Mouse (Mus musculus) spleen, adult 18-20 months (tissue): ENCODE measurements around the gene Nenf.

Experiments
- DNase-seq, 2 experiments: peaks; one replicate each; pipeline ENCODE4 v3.0.0; 2022; ENCODE audit warnings: mixed read lengths in 2 of 2

Gene Nenf

DNA sequence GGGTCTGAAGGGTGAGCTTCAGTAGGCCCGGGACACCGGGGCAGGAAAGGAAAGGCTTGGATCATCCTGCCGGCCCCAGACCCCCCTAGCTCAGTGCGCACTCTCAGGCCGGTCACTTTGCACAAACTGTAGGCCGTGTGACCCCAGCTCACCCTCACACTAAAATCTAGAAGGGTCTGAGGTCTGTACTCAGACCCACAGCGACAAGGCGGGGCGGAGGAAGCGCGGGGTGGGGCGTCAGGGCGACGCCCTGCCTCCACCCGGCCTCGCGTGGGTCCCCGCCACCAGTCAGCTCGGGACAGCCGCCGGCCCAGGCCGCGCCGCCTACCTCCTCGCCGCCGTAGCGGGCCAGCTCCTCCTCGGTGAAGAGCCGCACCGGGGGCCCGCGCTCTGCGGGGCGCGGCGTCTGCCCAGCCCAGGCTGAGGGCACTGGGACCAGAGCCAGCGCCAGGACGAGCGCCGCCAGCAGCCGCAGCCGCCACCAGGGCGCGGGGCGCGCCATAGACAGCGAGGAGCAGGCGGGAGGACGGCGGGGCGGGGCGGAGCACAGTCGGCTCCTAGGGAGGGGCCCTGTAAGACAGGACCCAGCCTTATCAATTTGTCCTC lies at the start of gene Nenf:
Gene Nenf (minus strand): TSS at position 604 of the 606 bp plus-strand sequence.
- peak; percentile 69 to 79 for DNase-seq

DNA sequence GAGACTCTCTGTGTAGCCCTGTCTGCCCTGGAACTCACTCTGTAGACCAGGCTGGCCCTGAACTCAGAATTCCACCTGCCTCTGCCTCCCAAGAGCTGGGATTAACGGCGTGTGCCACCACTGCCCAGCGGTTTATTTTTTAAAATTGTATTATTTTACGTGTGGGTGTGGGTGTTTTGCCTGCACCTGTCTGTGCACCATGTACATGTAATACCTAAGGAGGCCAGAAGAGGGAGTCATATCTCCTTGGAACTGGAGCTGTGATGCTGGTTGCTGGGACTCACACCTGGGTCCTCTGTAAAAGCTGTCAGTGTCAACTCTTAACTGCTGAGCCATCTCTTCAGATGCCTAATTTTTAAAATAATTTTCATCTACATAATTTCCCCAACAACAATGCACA lies 46.5 kb upstream of the Nenf start:
- no peak for DNase-seq

DNA sequence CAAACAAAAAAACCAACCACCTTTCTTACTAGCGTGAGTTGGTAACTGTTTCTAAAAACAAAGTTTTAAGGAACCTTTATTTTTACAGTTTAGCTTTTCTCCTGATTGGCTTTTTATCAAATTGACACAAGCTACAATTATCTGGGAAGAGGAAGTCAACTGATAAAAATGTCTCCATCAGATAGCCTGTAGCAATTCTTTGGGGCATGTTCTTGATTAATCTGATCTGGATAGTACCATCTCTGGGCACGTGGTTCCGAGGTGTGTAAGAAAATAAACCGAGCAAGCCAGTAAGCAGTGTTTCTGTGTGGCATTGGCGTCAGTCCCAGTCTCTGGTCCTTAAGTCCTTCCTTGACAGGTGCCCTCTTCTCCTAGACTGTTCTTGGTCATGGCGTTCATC lies 44.4 kb upstream of the Nenf start:
- no peak for DNase-seq

DNA sequence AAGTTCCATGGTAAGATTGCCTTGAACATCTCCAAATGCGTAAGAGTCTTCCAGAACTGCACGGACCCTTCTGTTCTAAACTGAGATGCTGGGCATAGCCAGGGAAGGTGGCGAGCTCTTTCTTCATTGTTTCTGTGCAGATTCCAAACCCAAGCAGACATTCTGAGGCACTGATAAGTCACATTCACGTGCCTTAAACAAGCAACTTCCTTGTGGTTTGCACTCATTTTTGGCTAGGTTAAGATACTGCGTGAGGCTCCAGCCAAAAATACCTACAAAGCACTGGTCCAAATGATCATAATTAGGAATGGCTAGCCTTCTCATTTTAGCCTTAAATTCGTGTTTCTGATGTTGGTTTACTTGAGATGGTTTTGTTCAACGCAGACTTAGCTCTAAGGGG lies 41.5 kb upstream of the Nenf start:
- no peak for DNase-seq

DNA sequence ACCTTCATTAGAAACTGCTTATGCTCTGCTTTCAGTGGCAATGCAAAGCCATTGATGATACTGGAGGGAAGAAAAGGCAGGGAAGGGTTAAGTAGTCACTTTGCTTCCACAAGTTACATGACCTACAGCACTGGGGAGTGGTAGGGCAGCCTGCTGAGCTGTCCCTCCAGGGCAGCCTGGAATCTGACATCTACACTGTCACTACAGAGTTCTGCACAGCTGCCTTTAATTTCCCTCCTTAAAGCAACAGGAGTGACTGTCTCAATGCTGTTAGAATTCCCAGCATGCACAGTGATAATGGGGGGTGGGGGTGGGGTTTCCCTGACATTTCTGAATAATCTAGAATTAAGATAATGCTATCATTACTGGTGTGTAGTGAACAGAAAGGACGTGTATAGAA lies 38.9 kb upstream of the Nenf start:
- no peak for DNase-seq

DNA sequence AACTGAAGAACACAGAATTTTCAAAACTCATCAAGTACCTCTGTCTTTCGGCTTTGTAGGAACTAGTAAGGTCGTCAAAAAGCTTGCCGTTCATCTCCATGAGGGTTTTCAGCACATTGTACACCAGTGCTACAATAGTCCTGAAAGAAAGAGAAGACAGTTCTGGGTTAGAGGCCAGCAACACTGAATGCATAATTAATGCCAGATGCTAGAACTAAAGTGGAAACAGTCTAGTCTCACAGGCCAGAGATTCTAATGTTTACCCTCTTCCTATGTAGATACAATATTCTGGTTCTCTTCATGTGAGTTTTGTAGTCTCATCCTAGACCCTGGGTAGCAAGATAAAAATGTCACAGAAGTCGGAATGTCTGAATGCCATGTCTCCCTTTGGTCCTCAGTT lies 35.8 kb upstream of the Nenf start:
- DNase-seq: no peak

DNA sequence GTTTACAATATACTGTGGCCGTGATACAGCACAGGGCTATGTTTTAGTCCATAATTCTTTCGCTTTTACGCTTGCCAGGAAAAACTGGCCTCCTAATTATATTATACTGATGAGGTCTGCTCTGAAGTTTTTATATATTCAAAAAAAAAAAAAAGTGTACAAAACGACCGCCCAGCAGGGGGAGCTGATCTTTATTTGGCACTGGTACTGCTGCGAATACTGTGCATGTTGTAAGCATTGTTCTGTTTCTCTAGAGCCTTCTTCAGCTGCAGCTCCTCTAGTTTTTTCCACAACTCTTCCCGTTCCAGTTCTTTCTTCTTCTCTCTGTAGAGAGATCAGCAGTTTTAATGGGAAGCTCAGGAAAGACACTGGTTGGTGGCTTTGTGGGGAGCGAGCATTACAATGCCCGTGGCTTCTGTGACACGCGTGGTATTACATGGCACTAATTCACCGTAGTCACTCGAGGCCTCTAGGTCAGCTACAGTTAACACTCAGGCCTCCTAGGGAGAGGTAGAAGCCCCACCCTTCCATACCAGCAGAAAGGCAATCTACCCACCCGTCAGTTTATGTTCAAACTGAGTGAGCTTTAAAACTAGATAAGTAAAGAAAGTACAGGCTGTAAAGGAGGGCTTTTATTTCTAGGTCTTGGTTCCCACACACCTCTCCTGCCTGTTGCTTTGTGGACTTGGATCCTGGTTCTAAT lies 34.9 kb upstream of the Nenf start:
- peak in 1 of 2 experiments; percentile 52 for DNase-seq

DNA sequence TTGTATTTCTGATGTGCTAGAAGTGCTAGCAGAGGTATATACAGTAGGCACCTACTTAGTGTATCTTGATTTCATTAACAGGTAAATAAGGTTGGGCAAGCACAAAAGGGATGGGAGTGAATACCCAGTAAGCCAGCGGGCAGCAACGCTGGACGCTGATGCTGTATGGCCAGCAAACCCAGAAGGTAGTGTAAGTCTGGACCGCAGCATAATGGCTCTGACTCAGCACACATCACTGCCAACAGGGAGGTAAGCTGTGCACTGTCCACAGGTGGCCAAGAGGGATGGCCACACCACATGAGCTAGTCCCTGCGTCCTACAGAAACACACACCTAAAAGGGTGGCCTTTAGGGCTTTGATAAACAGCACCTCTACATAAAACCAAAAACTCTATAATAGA lies 32.4 kb upstream of the Nenf start:
- no peak for DNase-seq

DNA sequence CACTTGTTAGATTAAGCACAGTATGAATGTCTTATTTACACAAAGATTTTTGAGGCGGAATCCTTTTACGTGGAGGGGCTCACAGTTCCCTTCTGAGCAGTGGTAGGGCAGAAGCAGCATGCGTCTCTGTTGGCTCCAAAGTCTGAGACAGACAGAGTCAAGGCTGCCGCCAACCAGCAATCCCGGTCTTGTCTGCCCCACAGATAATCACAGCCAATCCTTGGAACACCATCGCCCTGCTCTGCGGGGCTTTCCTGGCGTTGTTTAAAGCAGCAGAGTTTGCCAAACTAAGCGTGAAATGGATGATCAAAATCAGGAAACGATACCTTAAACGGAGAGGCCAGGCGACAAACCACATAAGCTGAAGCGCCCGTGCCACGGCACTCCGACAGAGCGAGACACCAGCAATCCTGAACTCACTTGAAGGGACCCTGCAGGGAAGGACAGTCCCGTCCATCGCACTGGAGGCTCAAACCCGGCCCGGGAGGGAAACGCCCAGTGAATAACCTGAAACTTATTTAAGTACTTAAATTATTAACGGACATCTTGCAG lies 31.6 kb upstream of the Nenf start:
- DNase-seq: no peak

DNA sequence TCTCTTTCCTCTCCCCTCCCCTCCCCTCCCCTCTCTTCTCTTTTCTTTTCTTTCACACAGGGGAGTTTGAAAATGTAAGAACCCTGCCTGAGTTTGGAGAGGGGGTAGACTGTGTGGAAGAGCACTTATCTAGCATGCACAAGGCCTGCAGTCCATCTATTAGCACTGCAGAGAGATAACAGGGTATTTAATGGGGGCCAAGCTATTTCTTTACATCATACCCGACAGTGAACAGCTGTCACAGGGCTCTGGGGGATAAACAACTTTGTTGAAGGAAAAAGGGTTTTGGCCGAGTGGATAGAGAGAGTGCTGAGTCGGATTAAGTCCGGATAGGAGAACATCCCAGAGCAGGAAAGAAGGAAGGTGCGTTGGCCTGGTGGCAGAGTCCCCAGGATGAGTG lies 31.0 kb upstream of the Nenf start:
- DNase-seq: no peak

DNA sequence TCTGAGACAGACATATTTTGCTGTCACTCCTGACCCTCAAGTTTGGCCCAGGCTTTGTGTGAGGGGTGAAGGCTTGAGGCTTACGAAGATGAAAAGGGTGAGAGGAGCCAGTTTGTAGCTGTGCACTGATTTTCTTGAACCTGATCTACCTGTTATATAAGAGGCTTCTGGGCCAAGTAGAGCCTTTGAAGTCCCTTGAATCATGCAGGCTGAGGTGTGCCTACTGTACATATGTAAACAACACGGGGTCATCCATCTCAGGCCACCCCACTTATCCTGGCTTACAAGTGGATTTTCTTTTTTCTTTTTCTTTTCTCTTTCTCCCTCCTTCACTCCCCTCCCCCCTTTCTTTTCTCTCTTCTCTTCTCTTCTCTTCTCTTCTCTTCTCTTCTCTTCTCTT lies 30.6 kb upstream of the Nenf start:
- no peak for DNase-seq

DNA sequence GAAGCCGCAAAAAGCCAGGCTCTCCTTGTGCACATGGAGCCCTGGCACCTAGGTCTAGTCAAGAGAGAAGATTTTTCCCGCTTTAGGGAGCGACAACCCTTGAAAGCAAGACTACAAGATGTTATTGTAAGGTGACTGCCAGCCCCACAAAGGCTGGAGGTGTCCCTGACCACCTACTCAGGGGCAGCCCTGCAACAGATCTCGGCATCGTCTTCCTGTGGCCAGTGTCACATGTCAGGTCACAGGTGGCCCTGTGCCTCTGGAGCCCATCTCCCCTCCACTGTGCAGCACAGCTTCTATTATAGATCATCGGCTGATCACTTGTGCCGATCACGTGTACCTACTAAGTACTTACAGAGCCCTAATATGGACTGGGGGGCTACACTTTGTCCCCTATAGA lies 29.6 kb upstream of the Nenf start:
- DNase-seq: no peak

DNA sequence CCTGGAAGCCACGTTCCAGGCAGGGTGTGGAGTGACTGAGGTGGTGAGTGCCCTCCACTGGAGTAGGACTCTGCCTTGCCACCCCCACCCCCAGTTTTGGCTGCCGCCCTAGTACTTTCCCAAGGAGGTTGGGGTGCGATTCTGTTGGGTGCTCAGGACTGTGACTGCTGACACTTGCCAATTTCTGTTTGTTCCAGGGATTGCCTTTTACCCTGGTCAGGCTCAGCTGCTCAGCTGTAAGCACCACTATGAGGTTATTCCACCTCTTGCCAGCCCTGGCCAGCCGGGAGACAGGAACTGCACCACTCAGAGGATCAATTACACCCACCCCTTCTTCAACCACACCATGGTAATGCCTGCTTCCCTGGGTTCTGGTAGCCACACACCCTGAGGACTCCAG lies 22.5 kb upstream of the Nenf start:
- no peak for DNase-seq

DNA sequence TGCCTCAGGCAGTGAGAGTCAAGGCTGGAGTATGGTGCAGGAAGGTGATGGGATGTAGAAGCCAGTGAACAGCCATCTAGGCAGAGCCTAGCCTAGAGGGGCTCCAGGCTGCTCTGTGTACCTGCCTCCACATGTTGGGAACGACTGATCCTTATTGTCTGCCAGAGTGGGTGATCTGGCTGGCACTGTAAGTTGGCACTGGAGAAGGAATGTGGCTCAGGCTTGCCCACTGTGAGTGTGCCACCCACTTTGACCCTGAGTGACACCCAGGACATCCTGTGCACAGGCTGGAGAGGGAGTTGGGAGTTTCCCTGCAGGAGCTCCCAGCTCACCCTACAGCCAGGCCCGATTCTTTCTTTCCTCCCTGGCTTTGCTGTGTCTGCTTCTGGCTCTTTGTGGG lies 21.9 kb upstream of the Nenf start:
- DNase-seq: no peak

DNA sequence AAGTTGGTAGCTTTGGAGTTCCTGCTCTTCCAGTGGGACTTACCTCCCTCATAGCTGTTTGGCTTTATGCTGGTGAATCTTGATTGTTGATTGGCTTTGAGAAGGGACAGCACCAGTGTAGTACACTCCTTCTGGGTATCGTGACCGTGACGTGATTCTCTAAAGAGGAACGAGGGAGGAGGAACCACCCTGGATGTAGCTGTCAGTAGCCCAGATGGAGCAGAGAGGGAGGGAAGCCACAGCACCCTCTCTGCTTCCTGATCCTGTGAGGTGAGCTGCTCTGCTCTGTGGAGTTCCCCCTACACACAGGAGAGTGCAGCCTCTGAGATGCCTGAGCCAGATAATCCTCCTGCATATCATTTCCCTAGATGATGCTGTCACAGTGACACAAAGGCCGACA lies 16.5 kb upstream of the Nenf start:
- DNase-seq: no peak

DNA sequence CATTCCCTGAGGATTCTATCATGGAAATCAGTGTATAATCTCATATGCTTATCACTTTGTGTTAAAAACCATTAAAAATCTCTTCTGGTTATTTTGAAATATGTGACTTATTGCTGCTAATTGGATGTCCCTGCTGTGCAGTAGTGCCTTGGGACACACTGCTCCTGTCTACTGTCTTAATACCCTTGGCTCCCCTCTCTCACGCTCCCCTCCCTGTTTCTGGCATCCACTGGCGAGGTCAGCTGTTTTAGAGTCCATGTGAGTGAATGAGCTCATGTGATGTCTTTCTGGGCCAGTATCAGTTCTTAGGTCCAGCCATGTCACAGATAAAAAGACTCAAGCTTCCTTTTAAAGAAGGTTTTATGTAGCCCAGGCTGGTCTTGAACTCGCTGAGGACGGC lies 12.4 kb upstream of the Nenf start:
- DNase-seq: no peak

DNA sequence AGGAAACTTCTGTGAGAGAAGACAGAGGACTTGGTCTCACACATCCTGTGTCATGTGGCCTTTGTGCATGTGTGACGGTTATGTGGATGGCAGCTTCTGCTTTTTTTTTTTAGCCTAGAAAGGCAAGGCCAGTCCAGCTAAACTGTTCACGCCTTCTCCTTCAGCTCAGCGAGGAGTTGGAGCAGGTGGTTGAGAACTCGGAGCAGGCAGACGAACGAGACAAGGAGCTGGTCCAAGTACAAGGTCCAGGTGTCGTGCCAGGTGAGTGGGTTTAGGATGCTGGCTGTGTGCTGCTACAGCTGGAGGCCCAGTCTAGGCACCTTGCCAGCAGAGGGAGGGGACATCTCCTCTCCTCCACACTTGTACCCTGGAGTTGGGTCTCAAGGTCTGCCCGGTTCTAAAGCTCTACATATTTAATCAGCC lies 10.0 kb upstream of the Nenf start:
- DNase-seq: no peak

DNA sequence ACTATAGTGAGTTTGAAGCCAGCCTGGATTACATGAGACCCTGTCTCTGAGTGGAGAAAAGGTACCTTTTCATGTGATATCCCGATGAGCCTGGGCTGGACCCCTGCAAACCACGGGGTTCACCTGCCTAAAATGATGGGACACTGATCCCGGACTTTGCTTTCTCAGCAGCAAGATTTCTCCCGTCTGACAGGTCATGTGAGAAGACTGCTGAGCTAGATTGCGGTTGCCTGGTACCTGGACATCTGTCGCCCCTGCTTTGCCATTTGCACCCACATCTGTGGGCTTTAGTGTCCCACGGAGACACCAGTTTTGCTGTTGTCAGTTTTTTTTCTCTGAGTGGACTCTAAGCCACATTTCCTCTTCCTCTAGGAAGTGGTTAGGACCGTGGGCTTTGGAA lies 9.3 kb upstream of the Nenf start:
- no peak for DNase-seq

DNA sequence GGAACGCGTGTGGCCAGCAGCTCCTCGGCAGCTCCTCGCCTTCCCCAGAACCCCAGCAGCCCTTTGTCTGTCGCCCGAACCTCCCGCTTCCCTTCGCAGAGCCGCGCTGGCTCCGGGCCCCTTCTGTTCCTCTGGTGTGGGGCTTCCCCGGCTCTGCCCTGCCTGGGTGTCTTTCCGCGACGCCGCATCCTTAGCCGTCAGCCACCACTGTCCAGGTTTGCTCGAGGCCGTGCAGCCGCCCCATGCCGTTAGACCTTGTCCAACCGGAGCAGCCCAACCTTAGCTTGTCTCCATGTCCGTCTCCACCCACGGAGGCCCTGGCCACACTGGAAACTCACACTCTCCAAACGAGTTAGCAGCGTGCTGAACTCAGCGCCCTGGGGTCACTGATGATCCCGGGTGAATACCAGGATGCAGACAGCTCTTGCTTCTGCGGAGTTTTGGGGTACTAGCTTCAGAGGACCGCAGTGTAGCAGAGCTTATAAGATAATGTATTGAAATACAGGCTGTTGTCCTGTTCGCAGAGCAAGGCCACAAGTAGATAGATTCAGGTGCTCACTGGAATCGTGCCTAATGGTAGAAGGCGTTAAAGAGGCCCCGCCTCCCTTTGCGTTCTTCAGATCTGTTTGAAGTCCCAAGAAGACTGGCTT lies 8.4 kb upstream of the Nenf start:
- DNase-seq: peak; percentile 70 to 76

DNA sequence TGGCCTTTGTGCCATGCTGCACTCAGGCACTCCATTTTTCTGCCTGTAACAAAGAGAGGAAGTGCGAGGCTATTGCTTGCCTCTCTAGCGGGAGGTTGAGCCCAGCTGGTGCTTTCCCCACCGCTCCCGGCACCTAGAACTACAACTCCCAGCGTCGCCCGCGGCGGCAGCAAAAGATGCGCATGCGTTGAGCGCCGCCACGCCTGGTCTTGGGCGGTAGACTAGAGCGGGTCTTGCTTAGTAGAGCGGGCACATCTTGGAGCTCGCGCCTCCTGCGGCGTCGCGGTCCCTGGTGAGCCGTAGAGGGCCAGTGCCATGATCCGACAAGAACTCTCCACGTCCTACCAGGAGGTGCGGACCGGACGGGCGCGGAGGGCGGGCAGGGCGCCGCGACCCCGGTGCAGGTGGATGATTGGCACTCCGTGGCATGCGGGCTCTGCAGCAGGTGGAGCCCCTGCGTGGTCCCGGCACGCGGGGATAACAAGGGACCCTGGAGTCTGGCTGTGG lies 7.8 kb upstream of the Nenf start, which contains the start of gene Tmem206:
Gene Tmem206 (plus strand): TSS at position 187 of the 507 bp plus-strand sequence.
- peak; percentile 94 to 95 for DNase-seq

DNA sequence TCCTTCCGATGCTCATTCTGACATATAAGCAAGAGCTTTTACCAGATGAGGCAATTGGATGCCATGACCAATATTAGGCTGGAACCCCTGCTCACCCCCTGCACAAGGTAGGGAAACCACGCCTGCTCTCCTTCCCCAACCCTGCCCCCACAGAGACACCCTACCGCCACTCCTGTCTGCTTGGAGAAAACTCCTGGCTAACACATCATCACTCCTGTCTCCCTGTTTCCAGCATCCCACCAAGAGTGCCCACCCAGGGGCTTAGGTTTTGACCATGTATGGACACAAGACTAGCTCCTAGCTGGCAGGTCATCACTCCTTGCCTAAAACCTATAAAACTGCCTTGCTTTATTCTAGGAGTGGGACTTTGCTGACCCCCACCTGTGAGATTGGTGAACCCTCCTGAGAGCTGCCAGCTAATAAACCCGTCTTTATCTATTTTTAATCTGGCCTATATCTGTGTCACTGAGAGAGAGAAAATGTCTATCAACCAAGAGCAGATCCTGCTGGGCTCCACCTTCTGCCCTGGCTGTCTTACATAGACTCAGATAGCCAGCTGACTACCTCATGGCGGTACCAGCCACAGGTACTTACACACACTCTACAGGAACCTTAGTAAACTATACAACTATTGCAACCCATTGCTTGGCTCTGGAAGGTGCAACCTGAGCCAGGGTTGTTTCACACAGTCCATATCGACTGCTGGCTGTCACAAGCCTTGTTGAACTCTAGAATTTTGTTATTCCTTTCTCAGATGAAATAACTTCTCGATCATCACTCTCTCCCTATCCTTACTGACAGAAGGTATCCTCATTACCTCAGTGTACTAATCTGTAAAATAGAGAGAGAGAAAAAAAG lies 7.0 kb upstream of the Nenf start:
- no peak for DNase-seq

DNA sequence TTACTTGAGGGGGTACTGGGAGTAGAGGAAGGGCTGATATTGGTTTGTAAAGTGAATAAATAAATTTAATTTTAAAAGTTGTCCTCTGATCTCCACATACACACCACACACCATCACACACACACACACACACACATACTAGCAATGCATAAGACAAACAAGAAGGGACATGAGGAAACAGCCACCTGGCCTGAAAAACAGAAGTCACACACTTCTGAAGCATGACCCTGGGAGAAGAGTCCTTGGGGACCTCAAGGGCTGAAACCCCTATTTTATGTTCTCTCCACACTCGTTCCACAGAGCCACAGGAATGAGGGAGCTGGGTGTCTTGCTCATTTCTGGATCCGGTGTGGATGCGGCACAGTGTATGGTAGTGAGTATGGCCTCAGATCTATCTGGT lies 5.4 kb upstream of the Nenf start:
- DNase-seq: no peak

DNA sequence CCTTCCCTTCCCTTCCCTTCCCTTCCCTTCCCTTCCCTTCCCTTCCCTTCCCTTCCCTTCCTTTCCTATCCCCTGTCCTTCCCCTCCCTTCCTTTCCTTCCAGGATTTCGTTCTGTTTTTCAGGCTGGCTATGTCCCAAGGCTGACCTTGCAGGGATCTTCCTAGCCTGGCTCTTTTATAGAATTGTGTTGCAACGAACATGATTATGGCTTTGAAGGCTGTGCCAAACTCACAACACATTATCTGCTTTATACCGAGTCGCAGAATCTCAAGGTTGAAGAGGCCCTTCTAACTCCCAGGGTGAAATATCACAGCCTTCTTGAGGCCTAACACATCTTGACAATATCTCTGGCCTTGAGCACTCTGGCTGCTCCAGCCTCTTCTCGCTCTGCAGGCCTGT lies 692 bp upstream of the Nenf start:
- no peak for DNase-seq
